Mouse (Mus musculus) stomach, postnatal 0 days (tissue): ENCODE measurements at regions not wholly inside any gene's neighbourhood (a gene's known extent, or its start where the extent isn't known, plus 50 kb on each side); places are given as distances from the start of the nearest gene placed in this dataset.

Experiments
- ATAC-seq: fragments of 200-750 bp; cut with Nextera tagmentation; 2 replicates; pipeline ENCODE4 v1.8.0; 2017; ENCODE audit not compliant: low FRiP score, low TSS enrichment
- DNase-seq: peaks from one replicate; pipeline ENCODE4 v3.0.0-alpha.2; 2016; ENCODE audit warnings: low spot score
- H3K27ac ChIP-seq: fragments of 300-500 bp; sonication (generic); replicated peaks from 2 replicates; pipeline ENCODE4 v1.5.1; 2014; ENCODE audit warnings: mild to moderate bottlenecking, control low read depth
- H3K27me3 ChIP-seq: fragments of 300-500 bp; sonication (generic); 2 replicates; pipeline ENCODE4 v1.6.1; 2014; ENCODE audit warnings: low read length; ENCODE audit not compliant: control insufficient read depth, insufficient read depth
- H3K36me3 ChIP-seq: fragments of 300-500 bp; sonication (generic); 2 replicates; pipeline ENCODE4 v1.6.1; 2014; ENCODE audit warnings: low read length, mixed read lengths; ENCODE audit not compliant: control insufficient read depth, insufficient read depth
- H3K4me1 ChIP-seq: fragments of 300-500 bp; sonication (generic); replicated peaks from 2 replicates; pipeline ENCODE4 v1.6.1; 2014; ENCODE audit warnings: antibody characterized with exemption; ENCODE audit not compliant: control insufficient read depth, insufficient read depth
- H3K4me2 ChIP-seq: fragments of 300-500 bp; sonication (generic); replicated peaks from 2 replicates; pipeline ENCODE4 v1.6.1; 2014; ENCODE audit warnings: low read depth, mild to moderate bottlenecking, control low read depth, moderate library complexity
- H3K4me3 ChIP-seq: fragments of 300-500 bp; sonication (generic); 2 replicates; pipeline ENCODE4 v1.5.1; 2014; ENCODE audit warnings: low read depth, low read length, control low read depth
- H3K9ac ChIP-seq: fragments of 300-500 bp; sonication (generic); 2 replicates; pipeline ENCODE4 v1.6.1; 2014; ENCODE audit warnings: mild to moderate bottlenecking, low read length, control low read depth, mixed read lengths
- H3K9me3 ChIP-seq: fragments of 300-500 bp; sonication (generic); 2 replicates; pipeline ENCODE4 v1.6.1; 2016; ENCODE audit warnings: low read length; ENCODE audit not compliant: control insufficient read depth
- CTCF ChIP-seq: IDR thresholded peaks from 2 replicates; pipeline ENCODE4 v1.5.1; 2016; ENCODE audit warnings: antibody characterized with exemption, low read depth, mild to moderate bottlenecking, moderate library complexity
- EP300 ChIP-seq: optimal IDR thresholded peaks from 2 replicates; pipeline ENCODE3; 2016; ENCODE audit warnings: antibody characterized with exemption
- WGBS: fragments of 180-500 bp; shearing (Covaris S2); extraction: QIAGEN DNeasy Blood & Tissue Kit; methylation state at CpG from one replicate; pipeline ENCODE4 v1.1.7; 2014; 5-methylcytosine and 5-hydroxymethylcytosine counted together

- Histone ChIP-seq H3K9ac (no peak overlapping the region), H3K9me3 (no peaks in the 10 kb centered on the region), H3K27me3 (no peaks in the 10 kb centered on the region), H3K4me2 (no peak overlapping the region), H3K4me1 (no peaks in the 10 kb centered on the region), H3K4me3 (no peak overlapping the region), H3K27ac (no peak overlapping the region), H3K36me3 (no peaks in the 10 kb centered on the region)
- DNase-seq: no peak
- WGBS: 83% methylated on average over 9 of the region's 9 CpGs
- no peak for ATAC-seq
- TF ChIP-seq CTCF (no peak), EP300 (no peak)
These were observed 158.8 kb downstream of the Cog6 start for GRCm38 (mm10) chr3:52858259-52858658.

GRCm38 (mm10) chr3:52857076-52857475, 160.0 kb downstream of the Cog6 start:
- Histone ChIP-seq H3K27me3 (no peaks in the 10 kb centered on the region), H3K4me2 (no peak overlapping the region), H3K4me3 (no peak overlapping the region), H3K36me3 (no peaks in the 10 kb centered on the region), H3K9me3 (no peaks in the 10 kb centered on the region), H3K9ac (no peak overlapping the region), H3K4me1 (no peaks in the 10 kb centered on the region), H3K27ac (no peak overlapping the region)
- ATAC-seq: no peak
- no peak for DNase-seq
- TF ChIP-seq EP300: no peak
- TF ChIP-seq CTCF: no peak
- WGBS: 31% methylated on average over 3 of the region's 3 CpGs

GRCm38 (mm10) chr3:52854560-52854959, 162.5 kb downstream of the Cog6 start:
- WGBS: 91% methylated on average over 7 of the region's 7 CpGs
- no peak overlapping the region for H3K9ac ChIP-seq
- no peak for ATAC-seq
- no peaks in the 10 kb centered on the region for H3K9me3 ChIP-seq
- no peak for DNase-seq
- no peak overlapping the region for H3K27ac ChIP-seq
- no peaks in the 10 kb centered on the region for H3K4me1 ChIP-seq
- no peaks in the 10 kb centered on the region for H3K36me3 ChIP-seq
- TF ChIP-seq CTCF: no peak
- H3K4me3 ChIP-seq: no peak overlapping the region
- H3K27me3 ChIP-seq: no peaks in the 10 kb centered on the region
- H3K4me2 ChIP-seq: no peak overlapping the region

GRCm38 (mm10) chr3:52853126-52853525, 163.9 kb downstream of the Cog6 start:
- no peaks in the 10 kb centered on the region for H3K4me1 ChIP-seq
- H3K27me3 ChIP-seq: no peaks in the 10 kb centered on the region
- WGBS: 74% methylated on average over 3 of the region's 3 CpGs
- H3K9ac ChIP-seq: no peak overlapping the region
- no peak for DNase-seq
- H3K27ac ChIP-seq: no peak overlapping the region
- no peak overlapping the region for H3K4me2 ChIP-seq
- no peak for TF ChIP-seq CTCF
- TF ChIP-seq EP300: no peak
- ATAC-seq: no peak
- H3K36me3 ChIP-seq: no peaks in the 10 kb centered on the region
- H3K9me3 ChIP-seq: no peaks in the 10 kb centered on the region
- no peak overlapping the region for H3K4me3 ChIP-seq

- Histone ChIP-seq H3K27me3 (no peaks in the 10 kb centered on the region), H3K4me2 (no peak overlapping the region), H3K36me3 (no peaks in the 10 kb centered on the region), H3K9me3 (no peaks in the 10 kb centered on the region), H3K9ac (no peak overlapping the region), H3K27ac (no peak overlapping the region), H3K4me3 (no peak overlapping the region), H3K4me1 (no peaks in the 10 kb centered on the region)
- DNase-seq (no peak), ATAC-seq (no peak)
- TF ChIP-seq CTCF: no peak
- no peak for TF ChIP-seq EP300
These were observed 171.9 kb downstream of the Cog6 start for GRCm38 (mm10) chr3:52845166-52845565.

GRCm38 (mm10) chr3:52843998-52844397, 173.0 kb downstream of the Cog6 start:
- H3K27ac ChIP-seq: no peak overlapping the region
- H3K36me3 ChIP-seq: no peaks in the 10 kb centered on the region
- H3K4me1 ChIP-seq: no peaks in the 10 kb centered on the region
- H3K27me3 ChIP-seq: no peaks in the 10 kb centered on the region
- no peaks in the 10 kb centered on the region for H3K9me3 ChIP-seq
- WGBS: 32% methylated on average over 7 of the region's 7 CpGs
- no peak overlapping the region for H3K9ac ChIP-seq
- DNase-seq (peak; percentile 86), ATAC-seq (no peak)
- H3K4me2 ChIP-seq: no peak overlapping the region
- no peak overlapping the region for H3K4me3 ChIP-seq
- peak; percentile 99 for TF ChIP-seq CTCF
- no peak for TF ChIP-seq EP300
